Mouse (Mus musculus): ENCODE results near the gene Lcorl. TPM values are rescaled to one million over a fixed set of nuclear protein-coding genes. Genes with fewer than 3 reads are reported as not detected.
A peak's percentile ranks its signal among the peaks of the same experiment; 100 is the strongest.

Lcorl gene
- polyA plus RNA-seq, 1 experiment from 2014 or later, result 35.3 TPM

DNA sequence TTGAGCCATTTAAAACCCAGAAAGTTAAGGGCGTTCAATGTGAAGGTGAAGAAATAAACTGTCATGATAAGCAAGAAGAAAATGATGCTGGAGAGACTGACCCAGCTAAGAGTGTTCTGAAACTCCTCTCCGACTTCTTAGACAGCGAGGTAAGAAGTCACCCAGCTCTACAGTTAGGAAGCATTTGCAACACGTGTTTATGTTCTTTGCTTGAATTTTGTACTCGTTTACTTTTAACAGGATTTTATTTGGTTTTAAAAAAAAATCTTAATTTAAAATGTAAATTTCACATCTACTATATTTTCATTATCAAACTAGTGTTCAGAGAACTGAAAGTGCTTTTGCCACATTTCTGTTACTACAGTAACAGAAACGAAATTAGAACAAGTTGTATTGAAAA is 165.7 kb downstream of the Lcorl start:
- Histone ChIP-seq H3K4me2 (no peak overlapping the region), H3K9ac (no peak overlapping the region), H3K27me3 (no peaks in the 10 kb centered on the region), H3K4me3 (no peak overlapping the region), H3K27ac (no peak overlapping the region), H3K36me3 (peaks cover 22% of the 10 kb centered on the region), H3K9me3 (no peaks in the 10 kb centered on the region), H3K4me1 (no peaks in the 10 kb centered on the region)
- 83% methylated on average over 6 of the region's 6 CpGs for WGBS
- ATAC-seq (ENCODE audit: borderline replicate concordance, extremely low read depth, low FRiP score, low TSS enrichment), result no peak

DNA sequence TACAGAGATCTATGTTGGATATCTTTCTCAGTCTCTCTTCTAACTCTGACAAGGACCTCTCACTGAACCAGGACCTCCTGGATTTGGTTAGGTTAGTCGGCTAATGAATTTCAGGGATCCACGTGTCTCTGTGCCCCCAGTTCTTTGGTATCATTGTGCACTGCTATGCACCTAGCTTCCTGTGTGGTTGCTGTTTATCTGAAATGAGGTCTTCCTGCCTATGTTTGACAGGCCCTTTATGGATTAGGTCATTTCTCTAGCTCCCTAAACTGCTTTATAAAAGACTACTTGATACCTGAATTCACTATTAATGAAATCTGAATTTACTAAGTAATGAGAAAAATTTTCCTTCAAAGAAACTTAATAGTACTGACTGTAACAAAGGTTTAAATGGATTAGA is 166.6 kb downstream of the Lcorl start:
- H3K4me2 ChIP-seq, result no peak overlapping the region
- H3K27me3 ChIP-seq, result no peaks in the 10 kb centered on the region
- ATAC-seq (ENCODE audit: borderline replicate concordance, extremely low read depth, low FRiP score, low TSS enrichment), result no peak
- H3K27ac ChIP-seq, result no peak overlapping the region
- H3K4me3 ChIP-seq, result no peak overlapping the region
- no peaks in the 10 kb centered on the region for H3K9me3 ChIP-seq
- no peak overlapping the region for H3K9ac ChIP-seq
- H3K4me1 ChIP-seq, result no peaks in the 10 kb centered on the region
- 76% methylated on average over 2 of the region's 2 CpGs for WGBS
- H3K36me3 ChIP-seq, result peaks cover 18% of the 10 kb centered on the region

DNA sequence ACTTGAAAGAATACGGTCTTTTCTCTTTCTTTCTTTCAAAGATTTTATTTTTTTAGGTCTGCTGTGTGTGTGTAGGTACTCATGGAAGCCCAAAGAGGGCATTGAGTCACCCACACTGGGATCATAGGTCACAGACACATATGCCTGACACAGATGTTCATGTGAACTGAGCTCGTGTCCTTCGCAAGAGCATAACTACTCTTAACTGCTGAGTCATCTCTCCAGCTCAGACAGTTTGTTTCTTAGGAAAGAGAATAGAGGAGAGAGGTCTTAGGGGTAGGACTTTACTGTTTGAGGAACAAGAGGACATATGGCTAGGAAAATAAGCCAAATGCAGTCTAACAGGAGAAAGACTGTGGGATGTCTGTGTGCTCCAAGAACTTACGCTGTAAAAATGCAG is 168.3 kb downstream of the Lcorl start:
- no peak overlapping the region for H3K4me3 ChIP-seq
- no peaks in the 10 kb centered on the region for H3K27me3 ChIP-seq
- H3K9me3 ChIP-seq, result no peaks in the 10 kb centered on the region
- 81% methylated on average over 4 of the region's 4 CpGs for WGBS
- H3K27ac ChIP-seq, result no peak overlapping the region
- no peak for ATAC-seq (ENCODE audit: borderline replicate concordance, extremely low read depth, low FRiP score, low TSS enrichment)
- H3K36me3 ChIP-seq, result peaks cover 30% of the 10 kb centered on the region
- H3K4me1 ChIP-seq, result no peaks in the 10 kb centered on the region
- H3K9ac ChIP-seq, result no peak overlapping the region
- H3K4me2 ChIP-seq, result no peak overlapping the region

DNA sequence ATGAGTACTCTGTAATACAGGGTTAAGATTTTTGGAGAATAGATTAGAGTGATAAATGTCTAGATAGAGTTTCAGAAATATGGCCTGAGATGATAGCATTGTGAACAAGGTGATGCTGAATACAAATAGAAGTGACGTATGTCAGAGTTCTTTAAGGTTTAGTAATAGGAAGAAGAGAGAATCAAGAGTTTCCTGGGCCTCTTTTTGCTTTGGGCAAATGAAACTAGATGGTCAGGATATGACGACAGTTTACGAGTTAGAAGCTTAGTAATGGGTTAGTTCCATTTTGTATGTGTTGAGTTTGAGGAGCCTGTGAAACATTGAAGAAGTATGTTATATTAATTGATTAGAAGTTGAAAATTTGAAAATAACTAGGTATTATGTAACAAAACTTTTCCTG is 171.2 kb downstream of the Lcorl start:
- Histone ChIP-seq H3K4me3 (no peak overlapping the region), H3K9me3 (no peaks in the 10 kb centered on the region), H3K27me3 (no peaks in the 10 kb centered on the region), H3K4me2 (no peak overlapping the region), H3K9ac (no peak overlapping the region), H3K36me3 (peaks cover 35% of the 10 kb centered on the region), H3K27ac (no peak overlapping the region), H3K4me1 (no peaks in the 10 kb centered on the region)
- ATAC-seq (ENCODE audit: borderline replicate concordance, extremely low read depth, low FRiP score, low TSS enrichment), result no peak
- 92% methylated on average over 3 of the region's 3 CpGs for WGBS

DNA sequence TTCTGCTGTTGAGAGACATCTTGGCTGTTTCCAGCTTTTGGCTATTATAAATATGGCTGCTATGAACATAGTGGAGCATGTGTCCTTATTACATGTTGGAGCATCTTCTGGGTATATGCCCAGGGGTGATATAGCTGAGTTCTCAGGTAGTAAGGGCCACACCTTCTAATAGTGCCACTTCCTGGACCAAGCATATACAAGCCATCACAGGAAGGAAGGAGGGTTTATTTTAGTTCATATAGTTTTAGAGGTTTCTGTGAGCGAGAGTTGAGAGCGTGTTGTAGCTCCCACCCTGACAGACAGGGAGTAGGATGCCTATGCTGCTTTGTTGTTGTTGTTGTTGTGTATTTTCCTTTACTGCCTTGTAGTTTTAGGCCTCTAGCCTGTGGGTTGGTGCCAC is 172.2 kb downstream of the Lcorl start:
- H3K4me3 ChIP-seq, result no peak overlapping the region
- no peaks in the 10 kb centered on the region for H3K9me3 ChIP-seq
- ATAC-seq (ENCODE audit: borderline replicate concordance, extremely low read depth, low FRiP score, low TSS enrichment), result no peak
- 84% methylated on average over 2 of the region's 2 CpGs for WGBS
- no peaks in the 10 kb centered on the region for H3K4me1 ChIP-seq
- H3K36me3 ChIP-seq, result peaks cover 42% of the 10 kb centered on the region
- no peak overlapping the region for H3K27ac ChIP-seq
- H3K27me3 ChIP-seq, result no peaks in the 10 kb centered on the region
- H3K9ac ChIP-seq, result no peak overlapping the region
- H3K4me2 ChIP-seq, result no peak overlapping the region

DNA sequence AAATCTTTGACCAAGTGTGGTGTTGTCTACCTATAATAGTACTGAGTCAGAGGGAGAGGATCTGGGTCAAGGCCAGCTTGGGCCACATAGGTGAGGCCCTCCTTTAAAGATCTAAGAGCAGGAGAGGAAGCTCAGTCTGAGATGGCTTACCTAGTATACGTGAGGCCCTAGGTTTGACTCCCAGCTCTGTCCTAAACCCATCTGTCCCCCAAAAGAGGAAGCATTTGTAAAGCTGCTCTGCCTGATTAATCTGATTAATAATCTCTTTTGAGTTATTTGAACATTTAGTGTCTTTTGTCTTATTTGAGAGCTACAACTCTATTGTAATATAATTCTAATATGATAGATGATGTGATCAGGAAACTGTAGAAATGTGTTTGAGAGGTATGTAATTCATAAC is 174.0 kb downstream of the Lcorl start:
- no peaks in the 10 kb centered on the region for H3K9me3 ChIP-seq
- H3K4me3 ChIP-seq, result no peak overlapping the region
- no peak overlapping the region for H3K4me2 ChIP-seq
- no peak overlapping the region for H3K9ac ChIP-seq
- H3K36me3 ChIP-seq, result peaks cover 37% of the 10 kb centered on the region
- H3K27ac ChIP-seq, result no peak overlapping the region
- no peak for ATAC-seq (ENCODE audit: borderline replicate concordance, extremely low read depth, low FRiP score, low TSS enrichment)
- no peaks in the 10 kb centered on the region for H3K4me1 ChIP-seq
- no peaks in the 10 kb centered on the region for H3K27me3 ChIP-seq
- 90% methylated on average over 1 of the region's 1 CpGs for WGBS

DNA sequence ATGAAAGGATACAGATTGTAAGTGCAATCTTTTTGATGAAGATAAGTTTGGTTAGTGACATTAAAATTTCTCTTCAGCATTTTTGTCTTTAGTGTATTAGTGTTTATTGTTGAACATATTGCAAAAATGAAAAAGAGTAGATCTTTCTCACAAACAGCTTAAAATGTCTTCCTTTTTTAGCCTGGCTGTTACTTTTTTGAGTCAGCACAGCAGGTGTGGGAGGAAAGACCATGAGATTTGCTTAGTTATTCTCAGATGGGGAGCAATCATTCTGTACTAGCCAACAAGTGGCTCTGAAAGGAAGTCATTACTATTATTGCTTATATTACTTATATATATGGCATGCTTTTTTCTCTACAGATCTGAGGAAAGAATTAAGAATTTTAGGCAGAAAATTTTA is 177.5 kb downstream of the Lcorl start:
- Histone ChIP-seq H3K4me2 (no peak overlapping the region), H3K36me3 (peaks cover 51% of the 10 kb centered on the region), H3K9me3 (no peaks in the 10 kb centered on the region), H3K4me3 (no peak overlapping the region), H3K27me3 (no peaks in the 10 kb centered on the region), H3K4me1 (no peaks in the 10 kb centered on the region), H3K9ac (no peak overlapping the region), H3K27ac (no peak overlapping the region)
- ATAC-seq (ENCODE audit: borderline replicate concordance, extremely low read depth, low FRiP score, low TSS enrichment), result no peak

DNA sequence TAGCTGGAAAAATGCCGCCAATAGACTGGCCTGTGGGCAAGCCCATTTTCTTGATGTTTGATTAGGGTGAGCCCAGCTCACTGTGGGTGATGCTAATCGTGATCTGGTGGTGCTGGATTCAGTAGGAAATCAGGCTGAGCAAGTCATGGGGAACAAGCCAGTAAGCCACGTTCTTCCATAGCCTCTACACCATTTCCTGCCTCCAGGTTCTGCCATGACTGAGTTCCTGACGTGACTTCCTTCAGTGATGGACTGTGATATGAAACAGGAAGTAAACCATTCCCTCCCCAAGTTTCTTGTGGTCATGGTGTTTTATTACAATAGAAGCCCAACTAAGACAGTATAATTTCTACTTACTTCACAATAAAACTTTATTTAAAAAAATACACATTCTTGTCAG is 179.8 kb downstream of the Lcorl start:
- WGBS, result 71% methylated on average over 4 of the region's 4 CpGs
- H3K4me1 ChIP-seq, result no peaks in the 10 kb centered on the region
- ATAC-seq (ENCODE audit: borderline replicate concordance, extremely low read depth, low FRiP score, low TSS enrichment), result no peak

DNA sequence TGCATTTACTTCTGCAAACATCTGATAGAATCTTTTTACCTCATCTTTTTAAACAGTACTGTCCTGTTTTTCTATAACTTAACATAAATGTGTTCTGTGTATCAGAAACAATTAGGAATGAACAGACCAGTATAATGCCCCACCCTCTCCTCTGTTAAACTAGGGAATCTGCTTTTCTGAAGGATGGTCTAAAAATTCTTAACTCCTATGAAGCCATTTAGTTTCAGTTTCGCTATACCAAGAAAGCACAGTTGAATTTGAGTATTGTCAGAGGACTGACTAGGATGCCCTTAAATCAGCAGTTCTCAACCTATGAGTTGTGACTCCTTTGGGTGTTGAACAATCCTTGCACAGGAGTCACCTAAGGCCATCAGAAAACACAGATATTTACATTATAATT is 182.4 kb downstream of the Lcorl start:
- no peak overlapping the region for H3K27ac ChIP-seq
- peaks cover 35% of the 10 kb centered on the region for H3K36me3 ChIP-seq
- WGBS, result 91% methylated on average over 1 of the region's 1 CpGs
- no peak overlapping the region for H3K4me3 ChIP-seq
- H3K4me1 ChIP-seq, result 0 out of 2 replicates have a peak, but pooled peaks cover 8% of the 10 kb centered on the region
- no peaks in the 10 kb centered on the region for H3K27me3 ChIP-seq
- ATAC-seq (ENCODE audit: borderline replicate concordance, extremely low read depth, low FRiP score, low TSS enrichment), result no peak
- H3K4me2 ChIP-seq, result no peak overlapping the region
- no peaks in the 10 kb centered on the region for H3K9me3 ChIP-seq
- H3K9ac ChIP-seq, result no peak overlapping the region

More for the DNA sequence above, 179.8 kb downstream of the Lcorl start:
- Histone ChIP-seq H3K9me3 (no peaks in the 10 kb centered on the region), H3K4me2 (no peak overlapping the region), H3K36me3 (peaks cover 41% of the 10 kb centered on the region), H3K27ac (no peak overlapping the region), H3K27me3 (no peaks in the 10 kb centered on the region), H3K9ac (no peak overlapping the region), H3K4me3 (no peak overlapping the region)

DNA sequence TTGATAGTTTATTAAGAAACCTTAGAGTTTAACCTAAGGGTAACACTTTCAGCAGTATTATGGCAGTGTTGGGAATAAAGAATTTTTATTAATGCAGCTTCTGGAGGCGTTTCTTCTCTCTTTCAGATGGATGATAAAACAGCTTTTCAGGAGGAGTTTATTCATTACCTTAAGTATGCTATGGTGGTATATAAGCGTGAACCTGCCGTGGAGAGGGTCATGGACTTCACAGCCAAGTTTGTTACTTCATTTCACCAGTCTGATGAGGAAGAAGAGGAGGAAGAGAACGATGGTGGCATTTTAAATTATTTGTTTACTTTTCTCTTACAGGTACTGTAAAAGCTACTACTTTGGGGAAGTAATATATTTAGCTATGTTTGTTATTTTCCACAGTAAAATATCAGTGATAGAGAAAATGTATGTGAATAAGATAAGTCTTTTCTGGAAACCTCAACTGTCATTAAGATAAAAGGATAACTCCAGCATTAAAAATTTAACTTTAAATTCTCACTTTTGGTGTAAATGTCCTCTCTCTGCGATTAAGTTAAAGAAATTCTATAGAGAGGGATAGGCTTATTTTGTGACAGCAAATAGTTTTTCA is 186.4 kb downstream of the Lcorl start:
- Histone ChIP-seq H3K4me1 (peaks cover 12% of the 10 kb centered on the region), H3K36me3 (peaks cover 13% of the 10 kb centered on the region), H3K4me2 (peak overlapping the region; percentile 70), H3K27me3 (no peaks in the 10 kb centered on the region), H3K4me3 (peak overlapping the region; percentile 73), H3K27ac (no peak overlapping the region), H3K9ac (peak overlapping the region; percentile 77; the same call in 1 of the 2 replicates), H3K9me3 (no peaks in the 10 kb centered on the region)
- ATAC-seq (ENCODE audit: borderline replicate concordance, extremely low read depth, low FRiP score, low TSS enrichment), result no peak
- WGBS, result 42% methylated on average over 5 of the region's 5 CpGs

DNA sequence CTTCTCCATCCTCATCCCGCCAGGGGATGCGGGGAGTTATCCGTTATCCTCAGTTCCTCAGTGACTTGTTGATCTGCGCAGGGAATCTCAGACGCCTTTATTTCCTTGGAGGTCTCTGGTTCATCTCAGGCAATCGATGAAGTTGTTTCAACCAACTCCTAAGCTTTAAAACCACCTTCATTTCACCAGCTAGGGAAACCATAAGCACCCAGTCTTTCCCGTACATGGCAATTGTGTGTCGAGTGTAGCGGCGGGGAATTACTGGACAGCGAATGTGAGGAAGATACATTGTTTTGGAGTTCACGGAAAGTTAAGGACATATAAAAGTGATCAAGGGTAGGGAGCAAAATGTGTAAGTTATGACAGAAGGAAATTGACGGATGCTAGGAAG is 187.1 kb downstream of the Lcorl start:
- peak overlapping the region; percentile 73 for H3K4me3 ChIP-seq
- H3K27ac ChIP-seq, result peak overlapping the region; percentile 90
- no peak for ATAC-seq (ENCODE audit: borderline replicate concordance, extremely low read depth, low FRiP score, low TSS enrichment)
- peak overlapping the region; percentile 77 for H3K9ac ChIP-seq
- H3K9me3 ChIP-seq, result no peaks in the 10 kb centered on the region
- 0% methylated on average over 13 of the region's 13 CpGs for WGBS
- peak overlapping the region; percentile 70 for H3K4me2 ChIP-seq
- H3K27me3 ChIP-seq, result no peaks in the 10 kb centered on the region
- H3K36me3 ChIP-seq, result peaks cover 8% of the 10 kb centered on the region; the same call in 1 of the 2 replicates
- H3K4me1 ChIP-seq, result peaks cover 12% of the 10 kb centered on the region

DNA sequence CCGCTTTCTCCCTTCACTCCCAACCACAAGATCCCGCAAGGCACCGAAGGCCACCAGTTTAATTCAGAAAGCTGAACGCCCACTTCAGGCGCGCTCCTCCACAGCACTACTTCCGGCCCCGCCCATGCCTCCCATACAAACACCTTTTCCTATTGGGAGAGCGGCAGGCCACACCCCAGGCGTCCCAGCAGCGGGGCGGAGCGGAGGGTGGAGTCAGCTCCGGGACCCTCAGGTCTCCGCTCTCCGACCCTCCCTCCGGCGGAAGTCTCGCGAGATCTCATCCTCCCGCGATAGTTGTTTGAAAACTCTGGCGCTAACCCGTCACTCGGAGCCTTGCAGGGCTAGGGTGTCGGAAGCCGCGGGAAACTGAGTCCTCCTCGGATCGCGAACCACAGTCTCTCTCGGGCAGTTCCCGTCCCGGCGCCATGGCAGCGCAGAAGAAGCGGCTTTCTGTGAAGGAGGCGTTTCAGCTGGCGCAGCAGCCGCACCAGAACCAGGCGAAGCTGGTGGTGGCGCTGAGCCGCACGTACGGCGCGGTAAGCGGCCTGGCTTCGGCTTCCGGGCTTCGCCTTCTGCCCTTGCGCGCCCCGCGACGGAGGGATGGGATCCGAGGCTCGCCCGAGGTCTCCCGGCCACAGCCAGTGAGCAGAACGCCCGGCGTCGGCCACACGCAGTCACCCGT is 187.7 kb downstream of the Lcorl start, which contains the start of gene Ncapg:
TSS of gene Ncapg (plus strand) at position 322 of the 682 bp plus-strand sequence.
- no peaks in the 10 kb centered on the region for H3K9me3 ChIP-seq
- H3K4me3 ChIP-seq, result peak within 1 kb of the TSS; percentile 73
- ATAC-seq (ENCODE audit: borderline replicate concordance, extremely low read depth, low FRiP score, low TSS enrichment), result peak; percentile 100
- under 1% methylated on average over 66 of the region's 66 CpGs for WGBS
- peaks cover 12% of the 10 kb centered on the region for H3K4me1 ChIP-seq
- peak within 1 kb of the TSS; percentile 79 for H3K4me2 ChIP-seq
- 0 out of 2 replicates have a peak, but pooled peaks cover 3% of the 10 kb centered on the region for H3K36me3 ChIP-seq
- H3K27me3 ChIP-seq, result no peaks in the 10 kb centered on the region
- H3K9ac ChIP-seq, result peak within 1 kb of the TSS; percentile 77
- peak within 1 kb of the TSS; percentile 90 for H3K27ac ChIP-seq
